Mouse (Mus musculus): ENCODE results near the gene Tnc. TPM values are rescaled to one million over a fixed set of nuclear protein-coding genes. Genes with fewer than 3 reads are reported as not detected.

Tnc gene
- polyA plus RNA-seq, 1 experiment from 2014 or later = 76.3 TPM

- H3K36me3 ChIP-seq (ENCODE audit: control insufficient read depth, insufficient read depth, low read length) = no peaks in the 10 kb centered on the region
- no peaks in the 10 kb centered on the region for H3K4me1 ChIP-seq (ENCODE audit: control insufficient read depth, insufficient read depth, low read length)
- no peak for ATAC-seq (ENCODE audit: low read depth)
- H3K4me2 ChIP-seq (ENCODE audit: low read depth, low read length) = no peak overlapping the region
- no peaks in the 10 kb centered on the region for H3K9me3 ChIP-seq (ENCODE audit: control insufficient read depth, low read length)
- H3K27me3 ChIP-seq (ENCODE audit: control insufficient read depth, insufficient read depth, low read length) = no peaks in the 10 kb centered on the region
- no peak overlapping the region for H3K4me3 ChIP-seq (ENCODE audit: low read depth, low read length)
- no peak overlapping the region for H3K27ac ChIP-seq (ENCODE audit: low read depth, low read length)
- no peak overlapping the region for H3K9ac ChIP-seq (replicated peaks; ENCODE audit: low read depth, low read length)
Observed at GRCm38 (mm10) chr4:63986576-63986975, 60.2 kb downstream of the Tnc start.

GRCm38 (mm10) chr4:63983098-63983445 is 63.7 kb downstream of the Tnc start:
- H3K27me3 ChIP-seq (ENCODE audit: control insufficient read depth, insufficient read depth, low read length) = no peaks in the 10 kb centered on the region
- H3K4me2 ChIP-seq (ENCODE audit: low read depth, low read length) = no peak overlapping the region
- H3K4me3 ChIP-seq (ENCODE audit: low read depth, low read length) = no peak overlapping the region
- ATAC-seq (ENCODE audit: low read depth) = no peak
- no peaks in the 10 kb centered on the region for H3K36me3 ChIP-seq (ENCODE audit: control insufficient read depth, insufficient read depth, low read length)
- H3K4me1 ChIP-seq (ENCODE audit: control insufficient read depth, insufficient read depth, low read length) = no peaks in the 10 kb centered on the region
- H3K9ac ChIP-seq (replicated peaks; ENCODE audit: low read depth, low read length) = no peak overlapping the region
- 56% methylated on average over 8 of the region's 8 CpGs for WGBS
- no peak overlapping the region for H3K27ac ChIP-seq (ENCODE audit: low read depth, low read length)
- no peaks in the 10 kb centered on the region for H3K9me3 ChIP-seq (ENCODE audit: control insufficient read depth, low read length)

GRCm38 (mm10) chr4:63982425-63983097 is 64.3 kb downstream of the Tnc start:
- ATAC-seq (ENCODE audit: low read depth) = no peak
- H3K27ac ChIP-seq (ENCODE audit: low read depth, low read length) = no peak overlapping the region
- H3K9ac ChIP-seq (replicated peaks; ENCODE audit: low read depth, low read length) = no peak overlapping the region
- 75% methylated on average over 12 of the region's 12 CpGs for WGBS
- no peaks in the 10 kb centered on the region for H3K27me3 ChIP-seq (ENCODE audit: control insufficient read depth, insufficient read depth, low read length)
- no peaks in the 10 kb centered on the region for H3K36me3 ChIP-seq (ENCODE audit: control insufficient read depth, insufficient read depth, low read length)
- H3K4me3 ChIP-seq (ENCODE audit: low read depth, low read length) = no peak overlapping the region
- H3K4me2 ChIP-seq (ENCODE audit: low read depth, low read length) = no peak overlapping the region
- H3K4me1 ChIP-seq (ENCODE audit: control insufficient read depth, insufficient read depth, low read length) = no peaks in the 10 kb centered on the region
- no peaks in the 10 kb centered on the region for H3K9me3 ChIP-seq (ENCODE audit: control insufficient read depth, low read length)

GRCm38 (mm10) chr4:63980211-63980794 is 66.5 kb downstream of the Tnc start:
- H3K9me3 ChIP-seq (ENCODE audit: control insufficient read depth, low read length) = no peaks in the 10 kb centered on the region
- no peak overlapping the region for H3K9ac ChIP-seq (replicated peaks; ENCODE audit: low read depth, low read length)
- no peak for ATAC-seq (ENCODE audit: low read depth)
- H3K4me1 ChIP-seq (ENCODE audit: control insufficient read depth, insufficient read depth, low read length) = no peaks in the 10 kb centered on the region
- 82% methylated on average over 1 of the region's 1 CpGs for WGBS
- H3K36me3 ChIP-seq (ENCODE audit: control insufficient read depth, insufficient read depth, low read length) = no peaks in the 10 kb centered on the region
- H3K27me3 ChIP-seq (ENCODE audit: control insufficient read depth, insufficient read depth, low read length) = no peaks in the 10 kb centered on the region
- H3K27ac ChIP-seq (ENCODE audit: low read depth, low read length) = no peak overlapping the region
- no peak overlapping the region for H3K4me3 ChIP-seq (ENCODE audit: low read depth, low read length)
- no peak overlapping the region for H3K4me2 ChIP-seq (ENCODE audit: low read depth, low read length)

- Histone ChIP-seq H3K4me3 (ENCODE audit: low read depth, low read length) (no peak overlapping the region), H3K27me3 (ENCODE audit: control insufficient read depth, insufficient read depth, low read length) (no peaks in the 10 kb centered on the region), H3K27ac (ENCODE audit: low read depth, low read length) (no peak overlapping the region), H3K36me3 (ENCODE audit: control insufficient read depth, insufficient read depth, low read length) (no peaks in the 10 kb centered on the region), H3K4me1 (ENCODE audit: control insufficient read depth, insufficient read depth, low read length) (no peaks in the 10 kb centered on the region), H3K9me3 (ENCODE audit: control insufficient read depth, low read length) (no peaks in the 10 kb centered on the region), H3K4me2 (ENCODE audit: low read depth, low read length) (no peak overlapping the region), H3K9ac (replicated peaks; ENCODE audit: low read depth, low read length) (no peak overlapping the region)
- no peak for ATAC-seq (ENCODE audit: low read depth)
- 40% methylated on average over 2 of the region's 2 CpGs for WGBS
Observed at GRCm38 (mm10) chr4:63979635-63980034, 67.2 kb downstream of the Tnc start.

- no peak overlapping the region for H3K9ac ChIP-seq (replicated peaks; ENCODE audit: low read depth, low read length)
- H3K9me3 ChIP-seq (ENCODE audit: control insufficient read depth, low read length) = no peaks in the 10 kb centered on the region
- H3K4me1 ChIP-seq (ENCODE audit: control insufficient read depth, insufficient read depth, low read length) = no peaks in the 10 kb centered on the region
- H3K4me2 ChIP-seq (ENCODE audit: low read depth, low read length) = no peak overlapping the region
- no peak overlapping the region for H3K27ac ChIP-seq (ENCODE audit: low read depth, low read length)
- WGBS = 94% methylated on average over 2 of the region's 2 CpGs
- H3K36me3 ChIP-seq (ENCODE audit: control insufficient read depth, insufficient read depth, low read length) = no peaks in the 10 kb centered on the region
- no peak overlapping the region for H3K4me3 ChIP-seq (ENCODE audit: low read depth, low read length)
- no peak for ATAC-seq (ENCODE audit: low read depth)
- no peaks in the 10 kb centered on the region for H3K27me3 ChIP-seq (ENCODE audit: control insufficient read depth, insufficient read depth, low read length)
Observed at GRCm38 (mm10) chr4:63972536-63972935, 74.3 kb downstream of the Tnc start.

GRCm38 (mm10) chr4:63971762-63972161 is 75.1 kb downstream of the Tnc start:
- Histone ChIP-seq H3K9ac (replicated peaks; ENCODE audit: low read depth, low read length) (no peak overlapping the region), H3K4me2 (ENCODE audit: low read depth, low read length) (no peak overlapping the region), H3K4me3 (ENCODE audit: low read depth, low read length) (no peak overlapping the region), H3K4me1 (ENCODE audit: control insufficient read depth, insufficient read depth, low read length) (no peaks in the 10 kb centered on the region), H3K27me3 (ENCODE audit: control insufficient read depth, insufficient read depth, low read length) (no peaks in the 10 kb centered on the region), H3K36me3 (ENCODE audit: control insufficient read depth, insufficient read depth, low read length) (no peaks in the 10 kb centered on the region), H3K9me3 (ENCODE audit: control insufficient read depth, low read length) (no peaks in the 10 kb centered on the region), H3K27ac (ENCODE audit: low read depth, low read length) (no peak overlapping the region)
- no peak for ATAC-seq (ENCODE audit: low read depth)
- 44% methylated on average over 1 of the region's 1 CpGs for WGBS

- Histone ChIP-seq H3K27me3 (ENCODE audit: control insufficient read depth, insufficient read depth, low read length) (no peaks in the 10 kb centered on the region), H3K4me2 (ENCODE audit: low read depth, low read length) (no peak overlapping the region), H3K9ac (replicated peaks; ENCODE audit: low read depth, low read length) (no peak overlapping the region), H3K4me1 (ENCODE audit: control insufficient read depth, insufficient read depth, low read length) (no peaks in the 10 kb centered on the region), H3K27ac (ENCODE audit: low read depth, low read length) (no peak overlapping the region), H3K4me3 (ENCODE audit: low read depth, low read length) (no peak overlapping the region), H3K36me3 (ENCODE audit: control insufficient read depth, insufficient read depth, low read length) (no peaks in the 10 kb centered on the region), H3K9me3 (ENCODE audit: control insufficient read depth, low read length) (no peaks in the 10 kb centered on the region)
- 90% methylated on average over 4 of the region's 4 CpGs for WGBS
- no peak for ATAC-seq (ENCODE audit: low read depth)
Observed at GRCm38 (mm10) chr4:63970925-63971324, 75.9 kb downstream of the Tnc start.

- H3K27ac ChIP-seq (ENCODE audit: low read depth, low read length) = no peak overlapping the region
- ATAC-seq (ENCODE audit: low read depth) = no peak
- no peak overlapping the region for H3K9ac ChIP-seq (replicated peaks; ENCODE audit: low read depth, low read length)
- H3K27me3 ChIP-seq (ENCODE audit: control insufficient read depth, insufficient read depth, low read length) = no peaks in the 10 kb centered on the region
- H3K9me3 ChIP-seq (ENCODE audit: control insufficient read depth, low read length) = no peaks in the 10 kb centered on the region
- H3K4me2 ChIP-seq (ENCODE audit: low read depth, low read length) = no peak overlapping the region
- WGBS = 92% methylated on average over 3 of the region's 3 CpGs
- no peak overlapping the region for H3K4me3 ChIP-seq (ENCODE audit: low read depth, low read length)
- no peaks in the 10 kb centered on the region for H3K4me1 ChIP-seq (ENCODE audit: control insufficient read depth, insufficient read depth, low read length)
- H3K36me3 ChIP-seq (ENCODE audit: control insufficient read depth, insufficient read depth, low read length) = no peaks in the 10 kb centered on the region
Observed at GRCm38 (mm10) chr4:63969891-63970290, 76.9 kb downstream of the Tnc start.
